Mouse (Mus musculus): ENCODE measurements around the gene Gimap8.

GRCm38 (mm10) chr6:48698066-48698856 is 51.2 kb downstream of the Gimap8 start:
- TF ChIP-seq E2F4 (IDR thresholded peaks at IDR 0.05; ENCODE audit: insufficient read depth) (no peak), POLR2A (IDR thresholded peaks at IDR 0.05; ENCODE audit: insufficient read length, low read depth) (no peak), REST (IDR thresholded peaks at IDR 0.05; ENCODE audit: insufficient read depth, insufficient read length) (no peak), TCF12 (IDR thresholded peaks at IDR 0.05; ENCODE audit: insufficient read depth, poor library complexity, severe bottlenecking) (no peak)
